Mouse (Mus musculus): ENCODE data around the gene Hnf1a.

GRCm38 (mm10) chr5:115010577-115011216 is 39.8 kb upstream of the Hnf1a start, which contains the start of gene Sppl3:
- TF ChIP-seq TAL1 (IDR thresholded peaks at IDR 0.05; ENCODE audit: low read length) = no peak
- TF ChIP-seq GATA1 (IDR thresholded peaks at IDR 0.05; ENCODE audit: low read length) = no peak

Measured in erythroblast, embryonic 14.5 days (primary cell).